Mouse (Mus musculus): Measurements from ENCODE around the gene Ccdc92b.

The Ccdc92b gene

GRCm38 (mm10) chr11:74611437-74611836 is 8.0 kb upstream of the Ccdc92b start:
- no peak for DNase-seq (ENCODE audit: extremely low read depth, low read depth, low spot score)

- DNase-seq (ENCODE audit: extremely low read depth, low read depth, low spot score) = no peak
Measured at GRCm38 (mm10) chr11:74613428-74613827, 6.0 kb upstream of the Ccdc92b start.

GRCm38 (mm10) chr11:74615571-74615970 is 3.8 kb upstream of the Ccdc92b start:
- DNase-seq (ENCODE audit: extremely low read depth, low read depth, low spot score) = no peak

GRCm38 (mm10) chr11:74619956-74620300 is 523 bp downstream of the Ccdc92b start:
- DNase-seq (ENCODE audit: extremely low read depth, low read depth, low spot score) = no peak

DNA sequence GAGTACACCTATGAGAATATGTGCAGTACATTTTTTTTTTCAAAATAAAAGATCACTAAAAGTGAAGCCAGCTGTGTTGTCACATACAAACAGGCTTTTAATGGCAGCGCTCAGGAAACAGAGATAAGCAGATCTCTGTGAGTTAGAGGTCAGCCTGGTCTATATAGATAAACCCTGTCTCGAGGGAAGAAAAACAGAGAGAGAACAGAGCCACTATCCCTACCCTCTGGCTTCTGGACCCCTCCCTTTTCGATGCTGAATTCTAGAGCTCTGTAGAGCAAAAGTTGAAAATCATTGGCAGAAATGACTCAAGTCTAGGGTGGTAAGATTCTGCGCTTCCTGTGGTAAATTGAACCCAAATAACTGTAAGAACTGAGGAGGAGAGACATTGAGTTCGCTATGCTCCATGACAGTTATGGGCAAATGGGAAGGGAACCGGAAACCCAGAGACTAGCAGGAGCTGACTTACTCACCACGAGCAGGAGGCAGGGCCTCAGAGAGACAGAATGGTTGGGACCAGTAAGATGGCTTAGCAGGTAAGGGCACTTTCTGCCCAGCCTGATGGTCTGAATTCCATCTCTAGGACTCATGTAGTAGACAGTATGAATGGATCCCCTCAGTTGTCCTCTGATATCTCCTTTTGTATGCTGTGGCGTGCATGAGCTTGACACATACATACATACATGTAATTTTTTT is 2.7 kb downstream of the Ccdc92b start:
- no peak for DNase-seq (ENCODE audit: extremely low read depth, low read depth, low spot score)

- no peak for DNase-seq (ENCODE audit: extremely low read depth, low read depth, low spot score)
Measured at GRCm38 (mm10) chr11:74623693-74624092, 4.3 kb downstream of the Ccdc92b start.

DNA sequence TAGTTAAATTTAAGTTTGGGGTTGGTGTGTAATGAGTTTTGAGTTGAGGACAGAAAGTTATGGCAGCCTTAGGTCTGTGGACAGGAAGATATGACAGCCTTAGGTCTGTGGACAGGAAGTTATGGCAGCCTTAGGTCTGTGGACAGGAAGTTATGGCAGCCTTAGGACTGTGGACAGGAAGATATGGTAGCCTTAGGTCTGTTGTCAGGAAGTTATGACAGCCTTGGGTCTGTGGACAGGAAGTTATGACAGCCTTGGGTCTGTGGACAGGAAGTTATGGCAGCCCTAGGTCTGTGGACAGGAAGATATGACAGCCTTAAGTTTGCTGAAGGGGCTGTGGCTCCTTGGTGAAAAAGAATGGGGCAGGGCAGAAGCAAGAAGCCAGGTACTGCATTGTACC is 5.9 kb downstream of the Ccdc92b start:
- no peak for DNase-seq (ENCODE audit: extremely low read depth, low read depth, low spot score)

DNA sequence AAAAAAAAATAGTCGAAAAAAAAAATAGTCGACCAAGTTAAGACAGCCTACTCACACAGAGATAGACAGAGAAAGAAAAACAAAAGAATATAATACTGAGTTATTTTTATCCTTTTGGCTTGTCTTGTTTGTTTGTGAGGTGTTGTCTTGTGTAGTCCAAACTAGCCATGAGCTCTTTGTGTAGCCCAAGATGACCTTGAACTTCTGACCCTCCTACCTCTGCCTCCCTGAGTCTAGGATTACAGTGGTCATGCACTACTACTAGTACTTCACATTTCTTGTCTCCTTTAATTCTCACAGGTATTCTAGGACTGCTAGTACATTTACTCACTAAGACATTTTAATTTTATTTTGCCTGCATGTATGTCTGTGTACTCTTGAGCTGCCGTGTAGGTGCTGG is 8.1 kb downstream of the Ccdc92b start:
- DNase-seq (ENCODE audit: extremely low read depth, low read depth, low spot score) = no peak

GRCm38 (mm10) chr11:74631880-74632789 is 12.7 kb downstream of the Ccdc92b start:
- no peak for DNase-seq (ENCODE audit: extremely low read depth, low read depth, low spot score)

GRCm38 (mm10) chr11:74634490-74635275 is 15.3 kb downstream of the Ccdc92b start:
- DNase-seq (ENCODE audit: extremely low read depth, low read depth, low spot score) = no peak

GRCm38 (mm10) chr11:74637486-74637885 is 18.1 kb downstream of the Ccdc92b start:
- DNase-seq (ENCODE audit: extremely low read depth, low read depth, low spot score) = no peak

- no peak for DNase-seq (ENCODE audit: extremely low read depth, low read depth, low spot score)
Measured at GRCm38 (mm10) chr11:74637971-74638790, 18.8 kb downstream of the Ccdc92b start.

GRCm38 (mm10) chr11:74638791-74639411 is 19.5 kb downstream of the Ccdc92b start:
- DNase-seq (ENCODE audit: extremely low read depth, low read depth, low spot score) = peak; percentile 58

GRCm38 (mm10) chr11:74639628-74640027 is 20.2 kb downstream of the Ccdc92b start:
- DNase-seq (ENCODE audit: extremely low read depth, low read depth, low spot score) = no peak

DNA sequence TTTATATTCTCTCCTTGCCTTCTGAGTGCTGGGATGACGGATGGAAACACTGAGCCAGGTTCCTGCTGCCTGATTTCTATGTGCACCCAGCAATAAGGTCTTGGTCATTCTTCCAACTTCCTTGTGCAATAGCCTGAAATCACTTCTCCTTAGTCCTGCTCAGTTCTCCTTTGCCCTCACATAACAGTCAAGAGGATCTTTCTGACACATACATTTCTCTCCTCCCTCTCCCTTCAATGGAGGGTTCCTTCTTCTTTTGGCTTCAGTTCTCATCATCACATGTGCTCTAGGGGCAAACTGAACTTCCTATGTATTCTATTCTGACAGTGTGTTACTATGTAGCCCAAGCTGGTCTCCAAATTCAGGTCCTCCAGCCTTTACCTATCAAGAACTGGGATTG is 28.6 kb downstream of the Ccdc92b start:
- DNase-seq (ENCODE audit: extremely low read depth, low read depth, low spot score) = no peak

GRCm38 (mm10) chr11:74648676-74649075 is 29.3 kb downstream of the Ccdc92b start:
- DNase-seq (ENCODE audit: extremely low read depth, low read depth, low spot score) = no peak

DNA sequence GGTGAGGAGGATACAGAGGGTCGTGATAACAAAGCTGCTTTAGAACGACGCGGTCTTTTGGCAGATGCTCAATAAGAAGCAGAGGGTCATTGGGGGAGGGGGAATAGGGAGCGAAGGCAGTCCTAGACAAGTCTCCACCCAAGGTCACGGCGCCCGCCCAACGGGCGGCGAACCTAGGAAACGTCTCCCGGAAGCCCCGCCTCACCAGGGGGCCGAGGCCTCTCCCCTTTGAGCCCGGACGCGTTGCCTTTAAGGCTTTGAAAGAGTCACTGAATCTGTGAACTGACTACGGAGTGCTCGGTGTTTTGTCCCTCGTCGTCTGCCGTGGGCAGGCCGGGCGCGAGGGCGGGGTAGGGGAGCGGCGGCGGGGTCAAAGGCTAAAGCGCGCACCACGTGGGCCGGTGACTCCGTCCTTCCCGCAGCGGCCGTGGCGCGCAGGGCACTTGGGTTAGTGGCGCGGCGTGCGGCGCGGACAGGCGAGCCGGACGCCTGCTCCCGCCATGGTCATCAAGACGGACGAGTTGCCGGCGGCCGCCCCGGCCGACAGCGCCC is 29.8 kb downstream of the Ccdc92b start, which contains the start of gene Cluh:
TSS of gene Cluh (plus strand) at position 401 of the 552 bp plus-strand sequence.
- peak; percentile 74 for DNase-seq (ENCODE audit: extremely low read depth, low read depth, low spot score)

- DNase-seq (ENCODE audit: extremely low read depth, low read depth, low spot score) = no peak
Measured at GRCm38 (mm10) chr11:74649647-74650551, 30.5 kb downstream of the Ccdc92b start.

Data from fat pad, adult 2 months (tissue).